Mouse (Mus musculus) heart, embryonic 13.5 days (tissue): ENCODE measurements at regions not wholly inside any gene's neighbourhood (a gene's known extent, or its start where the extent isn't known, plus 50 kb on each side); places are given as distances from the start of the nearest gene placed in this dataset.

Experiments used
- ATAC-seq: fragments of 200-750 bp; cut with Nextera tagmentation; 2 replicates; pipeline ENCODE4 v1.8.0; 2017; ENCODE audit warnings: moderate TSS enrichment; ENCODE audit not compliant: insufficient number of reproducible peaks, low FRiP score, low TSS enrichment; ENCODE audit errors: extremely low read depth
- H3K27ac ChIP-seq: fragments of 300-500 bp; sonication (generic); replicated peaks from 2 replicates; pipeline ENCODE4 v1.5.1; 2015; ENCODE audit warnings: moderate library complexity, mild to moderate bottlenecking, inconsistent platforms
- H3K27me3 ChIP-seq: fragments of 300-500 bp; sonication (generic); replicated peaks from 2 replicates; pipeline ENCODE4 v1.6.1; 2015; ENCODE audit warnings: mild to moderate bottlenecking, inconsistent platforms
- H3K36me3 ChIP-seq: fragments of 300-500 bp; sonication (generic); 2 replicates; pipeline ENCODE4 v1.6.1; 2015; ENCODE audit warnings: mild to moderate bottlenecking, inconsistent platforms
- H3K4me1 ChIP-seq: fragments of 300-500 bp; sonication (generic); 2 replicates; pipeline ENCODE4 v1.6.1; 2015; ENCODE audit warnings: inconsistent platforms
- H3K4me2 ChIP-seq: fragments of 300-500 bp; sonication (generic); 2 replicates; pipeline ENCODE4 v1.6.1; 2015; ENCODE audit warnings: inconsistent platforms, mild to moderate bottlenecking, moderate library complexity
- H3K4me3 ChIP-seq: fragments of 300-500 bp; sonication (generic); 2 replicates; pipeline ENCODE4 v1.5.1; 2015; ENCODE audit warnings: moderate library complexity, mild to moderate bottlenecking, inconsistent platforms
- H3K9ac ChIP-seq: fragments of 300-500 bp; sonication (generic); 2 replicates; pipeline ENCODE4 v1.6.1; 2015; ENCODE audit warnings: inconsistent platforms, mild to moderate bottlenecking, moderate library complexity
- H3K9me3 ChIP-seq: fragments of 300-500 bp; sonication (generic); 2 replicates; pipeline ENCODE4 v1.6.1; 2016; ENCODE audit warnings: inconsistent platforms
- WGBS: fragments of 180-500 bp; shearing (Covaris S2); methylation state at CpG from one replicate; pipeline ENCODE4 v1.1.7; 2015; ENCODE audit warnings: mixed read lengths; 5-methylcytosine and 5-hydroxymethylcytosine counted together

- Histone ChIP-seq H3K4me2 (no peak overlapping the region), H3K27me3 (no peaks in the 10 kb centered on the region), H3K4me3 (no peak overlapping the region), H3K9ac (no peak overlapping the region), H3K4me1 (no peaks in the 10 kb centered on the region), H3K9me3 (no peaks in the 10 kb centered on the region), H3K27ac (no peak overlapping the region), H3K36me3 (no peaks in the 10 kb centered on the region)
- 71% methylated on average over 9 of the region's 9 CpGs for WGBS
- no peak for ATAC-seq
These were observed 324.9 kb upstream of the Ptchd4 start for GRCm38 (mm10) chr17:41990804-41991203.

GRCm38 (mm10) chr17:42008415-42008814 lies 307.3 kb upstream of the Ptchd4 start:
- H3K4me2 ChIP-seq: no peak overlapping the region
- H3K36me3 ChIP-seq: no peaks in the 10 kb centered on the region
- no peak overlapping the region for H3K27ac ChIP-seq
- H3K4me3 ChIP-seq: no peak overlapping the region
- no peaks in the 10 kb centered on the region for H3K27me3 ChIP-seq
- no peaks in the 10 kb centered on the region for H3K4me1 ChIP-seq
- H3K9ac ChIP-seq: no peak overlapping the region
- ATAC-seq: no peak
- H3K9me3 ChIP-seq: no peaks in the 10 kb centered on the region

GRCm38 (mm10) chr17:42024295-42024694 lies 291.5 kb upstream of the Ptchd4 start:
- Histone ChIP-seq H3K4me3 (no peak overlapping the region), H3K4me2 (no peak overlapping the region), H3K9ac (no peak overlapping the region), H3K36me3 (no peaks in the 10 kb centered on the region), H3K4me1 (no peaks in the 10 kb centered on the region), H3K27me3 (no peaks in the 10 kb centered on the region), H3K9me3 (no peaks in the 10 kb centered on the region), H3K27ac (no peak overlapping the region)
- ATAC-seq: no peak
- 68% methylated on average over 2 of the region's 2 CpGs for WGBS

DNA sequence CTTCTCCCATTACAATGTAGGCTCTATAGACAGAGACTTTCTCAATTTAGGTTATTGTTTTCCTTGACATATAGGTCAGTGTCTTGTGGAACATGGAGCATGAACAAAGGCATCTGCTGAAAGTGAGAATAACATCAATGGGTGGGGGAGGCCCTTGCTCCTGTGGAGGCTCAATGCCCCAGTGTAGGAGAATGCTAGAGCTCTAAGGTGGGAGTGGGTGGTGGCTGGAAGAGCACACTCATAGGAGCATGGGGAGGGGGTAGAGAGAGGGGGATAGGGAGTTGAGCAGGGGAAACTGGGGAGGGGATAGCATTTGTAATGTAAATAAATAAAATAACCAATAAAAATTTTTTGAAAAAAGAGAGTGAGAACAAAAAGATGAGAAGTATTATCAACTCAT lies 288.5 kb upstream of the Ptchd4 start:
- Histone ChIP-seq H3K4me1 (no peaks in the 10 kb centered on the region), H3K9ac (no peak overlapping the region), H3K27ac (no peak overlapping the region), H3K36me3 (no peaks in the 10 kb centered on the region), H3K4me3 (no peak overlapping the region), H3K9me3 (no peaks in the 10 kb centered on the region), H3K4me2 (no peak overlapping the region), H3K27me3 (no peaks in the 10 kb centered on the region)
- ATAC-seq: no peak

GRCm38 (mm10) chr17:42029452-42029851 lies 286.3 kb upstream of the Ptchd4 start:
- Histone ChIP-seq H3K36me3 (no peaks in the 10 kb centered on the region), H3K4me1 (no peaks in the 10 kb centered on the region), H3K4me2 (no peak overlapping the region), H3K4me3 (no peak overlapping the region), H3K27me3 (no peaks in the 10 kb centered on the region), H3K9me3 (no peaks in the 10 kb centered on the region), H3K27ac (no peak overlapping the region), H3K9ac (no peak overlapping the region)
- ATAC-seq: no peak
- WGBS: 77% methylated on average over 3 of the region's 3 CpGs

DNA sequence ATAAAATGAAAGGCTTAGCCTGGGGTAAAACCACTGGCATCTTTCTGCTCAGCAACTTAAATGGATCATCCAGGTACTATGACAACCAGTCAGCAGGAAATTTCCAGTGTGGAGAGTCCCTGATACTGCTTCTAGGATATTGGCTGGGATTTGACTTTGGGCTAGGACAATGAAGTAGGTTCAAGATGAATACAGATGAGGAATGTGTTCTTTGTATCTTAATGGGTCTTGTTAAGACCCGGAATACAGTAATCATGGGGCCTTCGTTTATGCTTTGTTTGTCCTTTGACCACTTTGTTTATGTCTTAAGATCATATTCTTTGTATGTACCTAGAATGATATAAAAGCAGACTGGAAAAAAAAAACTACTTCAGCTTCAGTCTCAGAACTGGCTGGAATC lies 278.7 kb upstream of the Ptchd4 start:
- ATAC-seq: no peak
- Histone ChIP-seq H3K4me2 (no peak overlapping the region), H3K27ac (no peak overlapping the region), H3K36me3 (no peaks in the 10 kb centered on the region), H3K9ac (no peak overlapping the region), H3K4me1 (no peaks in the 10 kb centered on the region), H3K4me3 (no peak overlapping the region), H3K27me3 (no peaks in the 10 kb centered on the region), H3K9me3 (no peaks in the 10 kb centered on the region)
- 75% methylated on average over 2 of the region's 2 CpGs for WGBS

GRCm38 (mm10) chr17:42049779-42050515 lies 265.8 kb upstream of the Ptchd4 start:
- Histone ChIP-seq H3K27me3 (no peaks in the 10 kb centered on the region), H3K4me1 (no peaks in the 10 kb centered on the region), H3K9me3 (no peaks in the 10 kb centered on the region), H3K4me2 (no peak overlapping the region), H3K27ac (no peak overlapping the region), H3K36me3 (no peaks in the 10 kb centered on the region), H3K4me3 (no peak overlapping the region), H3K9ac (no peak overlapping the region)
- no peak for ATAC-seq
- 73% methylated on average over 5 of the region's 5 CpGs for WGBS

- Histone ChIP-seq H3K27ac (no peak overlapping the region), H3K27me3 (no peaks in the 10 kb centered on the region), H3K36me3 (no peaks in the 10 kb centered on the region), H3K9ac (no peak overlapping the region), H3K4me1 (no peaks in the 10 kb centered on the region), H3K4me3 (no peak overlapping the region), H3K4me2 (no peak overlapping the region), H3K9me3 (0 out of 2 replicates have a peak, but pooled peaks cover 3% of the 10 kb centered on the region)
- no peak for ATAC-seq
- WGBS: 67% methylated on average over 2 of the region's 2 CpGs
These were observed 224.8 kb upstream of the Ptchd4 start for GRCm38 (mm10) chr17:42090764-42091452.

DNA sequence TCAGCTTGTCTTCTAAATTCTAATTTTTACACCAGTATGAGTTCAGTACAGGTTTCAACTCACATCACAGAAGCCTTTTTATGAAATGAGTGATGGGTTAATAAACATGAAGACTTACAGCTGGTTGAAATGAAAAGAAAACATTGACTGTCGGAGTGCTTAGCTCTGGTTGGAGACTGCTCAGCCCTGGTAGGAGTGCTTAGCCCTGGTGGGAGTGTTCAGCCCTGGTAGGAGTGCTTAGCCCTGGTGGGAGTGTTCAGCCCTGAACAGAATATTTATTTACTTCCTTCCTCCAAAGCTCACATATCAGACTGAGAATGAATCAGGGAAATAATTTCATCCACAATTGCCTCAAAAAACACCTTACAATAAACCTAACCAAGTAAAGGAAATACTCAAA lies 202.1 kb upstream of the Ptchd4 start:
- no peaks in the 10 kb centered on the region for H3K4me1 ChIP-seq
- no peak overlapping the region for H3K9ac ChIP-seq
- no peak overlapping the region for H3K4me3 ChIP-seq
- H3K27me3 ChIP-seq: no peaks in the 10 kb centered on the region
- ATAC-seq: no peak
- H3K4me2 ChIP-seq: no peak overlapping the region
- WGBS: 54% methylated on average over 1 of the region's 1 CpGs
- H3K9me3 ChIP-seq: no peaks in the 10 kb centered on the region
- no peak overlapping the region for H3K27ac ChIP-seq
- H3K36me3 ChIP-seq: no peaks in the 10 kb centered on the region

DNA sequence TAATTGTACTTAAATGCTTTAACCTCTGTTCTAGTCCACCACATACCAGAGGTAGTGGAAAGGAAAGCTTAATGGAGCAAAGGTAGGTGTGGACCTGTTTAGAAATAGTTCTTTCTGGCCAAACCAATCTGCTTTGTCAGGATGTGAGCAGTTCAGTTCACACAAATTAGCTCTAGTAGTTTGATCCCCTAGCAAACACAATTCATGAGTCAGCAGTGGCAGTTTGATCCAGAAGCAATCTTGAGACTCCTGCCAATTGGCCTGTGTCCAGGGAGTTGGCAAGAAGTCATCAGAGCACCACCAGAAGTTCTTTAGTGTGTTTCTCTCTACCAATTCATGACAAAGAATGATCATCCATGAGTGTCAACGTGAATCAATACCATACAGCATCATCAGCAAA lies 195.0 kb upstream of the Ptchd4 start:
- Histone ChIP-seq H3K4me1 (no peaks in the 10 kb centered on the region), H3K4me3 (no peak overlapping the region), H3K36me3 (no peaks in the 10 kb centered on the region), H3K9me3 (no peaks in the 10 kb centered on the region), H3K27ac (no peak overlapping the region), H3K4me2 (no peak overlapping the region), H3K9ac (no peak overlapping the region), H3K27me3 (no peaks in the 10 kb centered on the region)
- 87% methylated on average over 1 of the region's 1 CpGs for WGBS
- no peak for ATAC-seq

DNA sequence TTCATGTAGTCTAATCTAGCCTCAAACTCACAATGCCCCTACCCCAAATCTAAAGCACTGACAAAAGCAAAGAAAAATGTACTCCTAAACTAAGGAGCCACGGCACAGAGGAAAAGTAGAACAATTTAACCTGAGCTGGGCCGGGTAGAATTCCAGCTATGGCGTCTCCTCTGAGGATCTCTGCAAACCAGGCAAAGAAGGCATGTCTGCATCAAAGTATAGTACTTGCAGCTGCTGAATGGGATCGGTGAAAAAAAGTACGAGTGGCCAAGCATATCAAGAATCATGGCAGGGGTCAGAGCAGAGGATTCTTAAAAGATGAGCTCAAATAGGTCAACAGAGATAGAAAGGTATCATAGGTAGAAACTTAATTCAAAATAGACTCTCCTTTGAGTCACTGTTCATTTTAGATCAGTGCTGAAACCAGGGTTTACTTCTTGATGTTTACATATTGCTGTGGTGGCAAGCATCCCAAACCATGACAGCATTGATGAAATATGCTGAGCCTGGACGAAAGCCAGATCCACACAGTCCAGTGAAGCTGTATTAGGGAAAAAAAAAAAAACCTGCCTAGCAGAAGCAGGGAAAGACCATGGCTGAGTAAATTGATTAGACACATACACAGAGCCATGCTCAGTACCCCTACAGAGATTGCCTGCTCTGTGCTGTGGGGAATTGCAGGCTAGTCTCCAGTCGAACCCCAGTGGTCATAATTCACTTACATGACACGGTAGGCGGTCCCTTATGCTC lies 189.1 kb upstream of the Ptchd4 start:
- Histone ChIP-seq H3K4me3 (no peak overlapping the region), H3K9ac (no peak overlapping the region), H3K4me2 (peak overlapping the region; percentile 25; the same call in 1 of the 2 replicates), H3K9me3 (no peaks in the 10 kb centered on the region), H3K4me1 (peaks cover 9% of the 10 kb centered on the region; the same call in 1 of the 2 replicates), H3K36me3 (no peaks in the 10 kb centered on the region), H3K27me3 (no peaks in the 10 kb centered on the region), H3K27ac (peak overlapping the region; percentile 48; the same call in 1 of the 2 replicates)
- 47% methylated on average over 9 of the region's 9 CpGs for WGBS
- no peak for ATAC-seq
